Mouse (Mus musculus) T-helper 1 cell (primary cell): Measurements from ENCODE around the gene Hoxa6.

Experiments used
- in situ Hi-C: fragments of 300-600 bp; cut with MboI, MseI; formaldehyde crosslinking; loops from one replicate; pipeline ENCODE4 v1.15.1; 2025; ENCODE audit warnings: high pct_unique_total_duplicates

The Hoxa6 gene

DNA sequence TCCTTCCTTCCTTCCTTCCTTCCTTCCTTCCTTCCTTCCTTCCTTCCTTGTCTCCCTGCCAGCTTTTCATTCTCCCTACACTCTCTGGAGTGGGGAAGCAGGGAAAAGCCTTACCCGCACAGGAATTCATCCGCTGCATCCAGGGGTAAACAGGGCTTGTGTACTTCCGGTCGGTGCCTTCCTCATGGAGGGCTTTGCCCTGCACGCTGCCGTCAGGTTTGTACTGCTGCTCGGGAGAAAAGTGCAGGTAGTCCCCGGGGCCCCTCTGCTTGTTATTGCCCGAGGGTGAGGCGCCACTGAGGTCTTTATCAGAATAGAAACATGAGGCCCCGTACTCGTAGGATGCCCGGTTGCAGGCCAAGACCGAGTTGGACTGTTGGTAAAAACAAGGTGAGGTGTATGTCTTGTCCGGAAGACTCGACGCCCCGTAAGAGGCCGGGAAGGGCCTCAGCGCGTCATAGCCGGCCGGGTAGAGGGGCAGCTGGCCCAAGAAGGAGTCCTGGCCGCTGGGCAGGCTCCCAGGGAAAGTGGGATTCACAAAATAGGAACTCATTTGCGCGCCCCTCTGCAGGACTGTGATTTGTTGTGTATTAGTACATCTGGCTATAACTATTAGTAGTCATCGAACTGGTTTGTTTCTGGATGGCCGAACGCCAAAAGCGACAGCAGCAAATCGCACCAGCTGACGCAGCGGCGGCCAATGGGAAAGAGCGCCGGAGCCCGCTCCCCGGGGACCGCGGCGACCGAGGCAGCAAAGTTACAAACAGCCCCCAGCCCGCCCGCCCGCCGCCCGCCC, at the start of gene Hoxa6:
Hoxa6 (minus strand) TSS at position 651 of the 796 bp plus-strand sequence.
- in situ Hi-C loops = no loop called here

- in situ Hi-C loops = loop anchor here (5.0 kb wide), 1 partner anchor 665 kb away; no protein-coding TSS in a partner anchor
Measured at GRCm38 (mm10) chr6:52256956-52257355, 48.4 kb upstream of the Hoxa6 start.

DNA sequence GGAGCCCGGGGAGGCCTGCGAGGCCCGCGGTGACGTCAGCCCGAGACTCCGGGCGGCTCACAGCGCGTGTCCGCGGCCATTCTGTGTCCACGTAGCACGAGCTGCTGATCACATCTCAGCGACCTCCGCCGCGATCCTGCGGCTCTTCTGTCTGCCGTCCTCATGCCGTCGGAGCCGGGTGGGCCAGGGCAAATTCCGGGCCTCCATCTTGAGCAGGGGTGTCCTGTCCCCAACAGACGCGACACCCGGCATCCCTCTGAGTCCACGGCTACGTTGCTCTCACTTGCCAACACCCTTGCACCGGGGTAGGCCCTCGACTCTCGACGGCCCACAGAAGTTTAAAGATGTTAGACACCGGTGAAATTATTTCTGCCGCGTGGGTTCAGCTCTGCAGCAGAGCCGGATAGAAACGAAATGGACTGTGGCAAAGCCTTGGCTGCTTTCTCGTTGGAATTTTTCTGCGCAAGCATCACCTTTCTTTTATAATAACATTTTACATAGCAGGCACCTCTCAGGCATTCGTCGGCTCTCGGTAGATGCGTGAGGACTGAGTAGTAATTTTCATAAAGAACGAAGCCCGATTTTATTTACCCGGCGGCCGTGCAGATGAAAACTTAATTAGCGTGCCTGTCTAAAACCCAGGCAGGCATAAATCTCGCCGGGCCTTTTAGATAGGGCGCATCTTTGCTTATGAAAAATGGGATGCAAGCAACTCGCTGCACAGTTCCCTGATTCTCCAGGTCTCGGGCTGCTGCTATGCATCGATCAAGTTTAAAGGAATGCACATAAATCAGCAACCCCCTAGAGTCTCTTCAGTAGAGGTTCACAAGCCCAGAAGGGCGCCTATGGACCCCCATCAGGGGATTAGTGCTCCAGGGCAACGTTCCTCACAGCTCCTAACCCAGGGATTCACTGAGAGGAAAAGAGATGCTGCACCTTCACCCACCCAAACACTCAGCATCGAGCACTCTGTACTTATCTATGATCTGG, 45.3 kb upstream of the Hoxa6 start:
- in situ Hi-C loops = no loop called here

DNA sequence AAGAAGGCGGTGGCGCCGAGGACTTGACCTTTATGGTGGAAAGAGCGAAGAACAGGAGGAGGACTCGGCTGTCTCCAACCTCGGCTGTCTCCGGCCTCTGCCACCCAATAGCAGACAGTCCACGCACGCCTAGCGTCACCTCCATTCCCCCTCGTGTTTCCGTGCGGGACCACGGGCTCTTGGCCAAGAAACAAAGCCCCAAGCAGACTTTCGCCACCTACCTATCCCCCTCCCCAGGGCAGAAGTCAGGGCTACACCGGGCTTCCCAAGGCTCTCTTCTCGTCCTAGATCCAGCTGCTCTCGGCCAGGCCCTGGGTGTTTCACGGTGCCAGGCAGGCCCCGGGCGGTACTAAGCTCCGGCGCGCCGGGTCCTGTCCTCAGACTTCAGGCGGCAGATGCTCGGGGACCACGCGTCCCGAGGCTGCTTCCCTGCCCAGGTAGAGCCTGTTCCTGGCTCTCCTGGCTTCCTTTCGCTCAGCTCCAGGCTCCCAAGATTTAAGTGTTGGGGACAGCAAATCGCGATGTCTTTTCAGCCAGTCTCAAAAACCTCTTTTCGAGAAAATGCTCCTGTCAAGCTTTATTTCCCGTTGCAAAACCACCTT, 44.4 kb upstream of the Hoxa6 start:
- in situ Hi-C loops = no loop called here

DNA sequence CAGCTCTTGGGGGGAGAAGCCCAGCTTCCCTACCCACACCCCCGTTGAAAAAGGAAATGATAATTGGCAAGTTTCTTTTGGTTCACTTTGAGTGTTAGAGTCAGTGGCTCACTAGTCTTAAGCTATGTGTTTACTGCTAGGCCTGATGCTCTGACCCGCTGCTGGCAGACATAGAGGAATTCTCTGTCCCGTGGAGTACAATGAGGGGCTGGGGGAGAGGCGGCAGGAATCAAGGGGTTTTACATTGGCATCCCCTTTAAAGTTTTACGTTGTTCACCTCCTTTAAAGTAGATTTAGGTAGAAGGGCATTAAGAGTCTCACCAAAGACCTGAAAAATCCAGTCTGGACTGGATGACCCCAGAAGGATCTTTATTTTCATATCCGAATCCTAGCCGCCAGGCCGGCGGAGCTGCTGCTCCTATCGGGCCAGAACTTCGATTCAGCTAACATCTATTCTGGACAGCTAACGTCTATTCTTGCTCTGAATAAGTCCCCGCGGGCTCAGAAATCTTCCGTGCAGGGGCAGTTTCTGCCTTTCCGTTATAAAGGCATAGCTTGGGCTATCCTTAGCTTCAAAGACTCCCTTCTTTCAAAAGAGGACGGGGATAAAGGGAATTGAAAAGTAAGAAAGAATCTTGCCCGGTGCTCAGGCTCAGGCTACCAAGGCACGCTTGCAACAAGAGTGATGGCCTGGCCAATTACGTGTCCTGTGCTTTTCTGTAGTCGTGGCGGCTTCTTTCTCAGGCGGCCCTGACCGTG, 43.7 kb upstream of the Hoxa6 start:
- in situ Hi-C loops = no loop called here

- in situ Hi-C loops = no loop called here
Measured at GRCm38 (mm10) chr6:52251177-52251879, 42.8 kb upstream of the Hoxa6 start.

DNA sequence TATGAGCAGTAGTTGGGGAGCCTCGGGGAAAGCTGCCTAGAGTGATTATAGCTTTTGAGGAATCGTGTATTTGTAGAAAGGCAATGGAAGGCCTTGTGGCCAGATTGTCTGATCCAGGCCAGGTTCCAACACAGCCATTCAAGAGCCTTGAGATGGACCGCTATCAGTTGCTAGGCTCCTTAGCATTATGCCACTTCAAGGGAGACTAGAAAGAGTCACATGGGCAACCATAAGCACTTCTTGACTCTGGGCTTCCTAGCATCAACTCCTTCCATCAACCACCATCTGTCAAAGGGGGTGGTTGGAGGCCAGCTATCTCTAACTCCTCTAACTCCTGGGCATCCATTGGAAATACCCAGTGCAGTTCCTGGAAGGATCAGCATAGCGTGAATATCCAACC, 41.3 kb upstream of the Hoxa6 start:
- in situ Hi-C loops = loop anchor here (25.0 kb wide), 1 partner anchor 1037 kb away; the partner anchor contains the start of gene Creb5

GRCm38 (mm10) chr6:52249415-52249738, 40.9 kb upstream of the Hoxa6 start:
- in situ Hi-C loops = loop anchor here (25.0 kb wide), 1 partner anchor 1038 kb away; the partner anchor contains the start of gene Creb5

GRCm38 (mm10) chr6:52248638-52249414, 40.3 kb upstream of the Hoxa6 start:
- in situ Hi-C loops = loop anchor here (25.0 kb wide), 1 partner anchor 1038 kb away; the partner anchor contains the start of gene Creb5

- in situ Hi-C loops = loop anchor here (25.0 kb wide), 1 partner anchor 1039 kb away; the partner anchor contains the start of gene Creb5
Measured at GRCm38 (mm10) chr6:52247766-52248637, 39.5 kb upstream of the Hoxa6 start.

DNA sequence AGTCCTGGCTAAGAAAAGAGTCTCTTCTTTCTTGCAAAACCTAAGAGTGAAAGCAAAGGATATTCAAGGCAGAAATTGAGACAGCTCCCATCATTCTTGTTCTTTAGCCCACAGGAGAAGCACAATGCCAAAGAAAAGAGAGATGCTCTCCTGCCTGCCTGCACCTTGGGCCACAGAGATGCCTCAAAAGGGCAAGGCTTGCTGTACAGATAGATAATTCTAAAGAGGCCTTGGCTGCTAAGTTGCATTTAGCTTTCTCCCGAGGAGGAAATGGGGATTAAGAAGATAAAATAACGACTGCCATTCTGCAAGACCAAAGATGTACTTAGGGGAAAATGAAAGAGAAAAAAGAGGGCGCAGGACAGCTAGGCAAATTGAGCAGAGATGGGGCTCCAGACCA, 38.4 kb upstream of the Hoxa6 start:
- in situ Hi-C loops = loop anchor here (25.0 kb wide), 1 partner anchor 1040 kb away; the partner anchor contains the start of gene Creb5

- in situ Hi-C loops = loop anchor here (25.0 kb wide), 1 partner anchor 1041 kb away; the partner anchor contains the start of gene Creb5
Measured at GRCm38 (mm10) chr6:52246403-52246803, 37.9 kb upstream of the Hoxa6 start.

DNA sequence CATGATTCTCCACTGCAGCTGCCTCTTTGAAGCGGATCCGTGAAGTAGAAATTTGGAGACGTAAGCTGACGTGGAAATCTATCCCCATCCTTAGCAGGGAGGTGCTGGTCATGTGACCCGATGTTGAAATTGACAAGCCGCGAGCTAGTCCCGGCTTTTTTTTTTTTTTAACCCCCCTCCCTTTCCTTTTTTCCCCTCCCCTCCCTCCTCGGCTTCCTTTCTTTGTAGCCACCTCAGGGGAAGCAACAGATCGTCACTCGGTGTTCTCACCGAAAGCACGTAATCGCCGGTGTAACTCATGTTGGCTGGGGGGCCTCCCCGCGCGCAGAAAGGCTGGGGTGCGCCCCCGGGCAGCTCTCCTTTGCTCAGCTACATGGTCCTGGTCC, 37.2 kb upstream of the Hoxa6 start, which contains the start of gene Hoxa11:
Hoxa11 (minus strand) TSS at position 54 of the 386 bp plus-strand sequence.
- in situ Hi-C loops = loop anchor here (25.0 kb wide), 1 partner anchor 1042 kb away; the partner anchor contains the start of gene Creb5

- in situ Hi-C loops = loop anchor here (25.0 kb wide), 1 partner anchor 1042 kb away; the partner anchor contains the start of gene Creb5
Measured at GRCm38 (mm10) chr6:52245040-52245756, 36.7 kb upstream of the Hoxa6 start.

GRCm38 (mm10) chr6:52244471-52245039, 36.0 kb upstream of the Hoxa6 start:
- in situ Hi-C loops = loop anchor here (25.0 kb wide), 1 partner anchor 1043 kb away; the partner anchor contains the start of gene Creb5

- in situ Hi-C loops = loop anchor here (25.0 kb wide), 1 partner anchor 1044 kb away; the partner anchor contains the start of gene Creb5
Measured at GRCm38 (mm10) chr6:52243681-52244121, 35.2 kb upstream of the Hoxa6 start.
